ENCODE assay signal across 26 mouse cellular contexts in the genomic region with DNA sequence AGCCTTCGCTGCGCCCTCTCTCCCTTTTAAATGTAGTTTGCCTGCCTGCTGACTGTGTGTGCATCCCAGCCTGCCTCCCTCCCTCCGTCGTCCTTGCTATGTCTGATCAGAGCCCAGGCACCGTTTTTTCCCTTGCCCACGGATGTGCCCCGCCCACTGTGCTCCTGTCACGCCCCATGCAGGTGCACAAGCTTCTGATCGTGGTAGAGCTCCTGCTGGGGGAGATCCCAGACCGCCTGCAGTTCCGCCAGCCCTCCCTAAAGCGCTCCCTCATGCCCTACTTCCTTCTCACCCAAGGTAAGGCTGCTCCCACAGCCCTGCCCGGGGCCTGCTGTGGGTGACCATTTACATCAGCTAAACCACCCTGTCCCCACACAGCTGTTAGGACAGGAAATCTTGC. TPM values are rescaled to one million over a fixed set of nuclear protein-coding genes. Genes with fewer than 3 reads are reported as not detected.
DNase-seq lines count a peak whose midpoint lies in the region; ATAC-seq and TF ChIP-seq lines count a peak whose summit lies in the region.
"Had no signal": no experiment of that assay in that cellular context is flagged by ENCODE, and none has a peak within 500 bp of the region (broad histone marks: within the 10 kb centered on the region; RNA-seq: fewer than 3 reads in every experiment).

No protein-coding gene starts in this region.

- DNase-seq in cerebellum, adult 9-11 months: peak; percentile 22
- no peak for DNase-seq in cerebellum, adult 8-10 months
- DNase-seq in midbrain, embryonic 10.5 days (ENCODE audit: low spot score): no peak
- no peak for DNase-seq in midbrain, embryonic 11.5 days (ENCODE audit: low spot score, missing footprints)
- peak; percentile 42 for DNase-seq in stomach, postnatal 0 days (ENCODE audit: low spot score)
- peak; percentile 87 for DNase-seq in thymus, postnatal 4 days
- DNase-seq in adrenal gland, adult 18-20 months (ENCODE audit: low spot score in 2 of 2): no peak
- DNase-seq: adrenal gland, adult 2 months; cerebellum, adult 18-20 months; forebrain, postnatal 0 days; heart, postnatal 10 days; kidney, adult 11 months; liver; lung, adult 18-20 months had no signal

- no peaks in the 10 kb centered on the region for H3K9me3 ChIP-seq in midbrain, embryonic 10.5 days (replicated peaks)
- no peaks in the 10 kb centered on the region for H3K9me3 ChIP-seq in midbrain, embryonic 11.5 days (ENCODE audit: control insufficient read depth, low read length)
- no peaks in the 10 kb centered on the region for H3K9me3 ChIP-seq in stomach, postnatal 0 days (ENCODE audit: control insufficient read depth, low read length)
- H3K9me3 ChIP-seq in neural tube, embryonic 15.5 days (replicated peaks): no peaks in the 10 kb centered on the region
- H3K9me3 ChIP-seq: embryonic facial prominence, embryonic 13.5 days; G1E; hindbrain, embryonic 13.5 days; midbrain, embryonic 15.5 days had no signal

- H3K4me2 ChIP-seq in midbrain, embryonic 11.5 days: no peak overlapping the region
- no peak overlapping the region for H3K4me2 ChIP-seq in stomach, postnatal 0 days (replicated peaks; ENCODE audit: low read depth)
- no peak overlapping the region for H3K4me2 ChIP-seq in neural tube, embryonic 15.5 days
- H3K4me2 ChIP-seq: embryonic facial prominence, embryonic 13.5 days; hindbrain, embryonic 13.5 days; midbrain, embryonic 15.5 days had no signal

- no peak overlapping the region for H3K9ac ChIP-seq in midbrain, embryonic 11.5 days (ENCODE audit: low read length)
- H3K9ac ChIP-seq in stomach, postnatal 0 days (ENCODE audit: low read length): no peak overlapping the region
- H3K9ac ChIP-seq in neural tube, embryonic 15.5 days (replicated peaks): no peak overlapping the region
- H3K9ac ChIP-seq: embryonic facial prominence, embryonic 13.5 days; forebrain, postnatal 0 days; hindbrain, embryonic 13.5 days; midbrain, embryonic 15.5 days had no signal

- no peak overlapping the region for H3K27ac ChIP-seq in midbrain, embryonic 10.5 days (replicated peaks)
- no peak overlapping the region for H3K27ac ChIP-seq in midbrain, embryonic 11.5 days (ENCODE audit: low read depth, low read length)
- H3K27ac ChIP-seq in stomach, postnatal 0 days (replicated peaks): no peak overlapping the region
- H3K27ac ChIP-seq in neural tube, embryonic 15.5 days (replicated peaks): no peak overlapping the region
- H3K27ac ChIP-seq: embryonic facial prominence, embryonic 13.5 days; hindbrain, embryonic 13.5 days; macrophage; midbrain, embryonic 15.5 days had no signal

- no peaks in the 10 kb centered on the region for H3K27me3 ChIP-seq in midbrain, embryonic 10.5 days (ENCODE audit: low read depth, poor library complexity, severe bottlenecking)
- H3K27me3 ChIP-seq in midbrain, embryonic 11.5 days (ENCODE audit: control insufficient read depth, insufficient read depth, low read length): no peaks in the 10 kb centered on the region
- no peaks in the 10 kb centered on the region for H3K27me3 ChIP-seq in stomach, postnatal 0 days (ENCODE audit: control insufficient read depth, insufficient read depth, low read length)
- no peaks in the 10 kb centered on the region for H3K27me3 ChIP-seq in neural tube, embryonic 15.5 days (replicated peaks)
- H3K27me3 ChIP-seq: embryonic facial prominence, embryonic 13.5 days; hindbrain, embryonic 13.5 days; midbrain, embryonic 15.5 days had no signal

- H3K4me1 ChIP-seq in midbrain, embryonic 10.5 days: no peaks in the 10 kb centered on the region
- H3K4me1 ChIP-seq in midbrain, embryonic 11.5 days (ENCODE audit: control insufficient read depth, insufficient read depth, low read length): no peaks in the 10 kb centered on the region
- H3K4me1 ChIP-seq in stomach, postnatal 0 days (replicated peaks; ENCODE audit: control insufficient read depth, insufficient read depth): no peaks in the 10 kb centered on the region
- H3K4me1 ChIP-seq in neural tube, embryonic 15.5 days: no peaks in the 10 kb centered on the region
- H3K4me1 ChIP-seq: embryonic facial prominence, embryonic 13.5 days; hindbrain, embryonic 13.5 days; midbrain, embryonic 15.5 days had no signal

- no peak for TF ChIP-seq EP300 in stomach, postnatal 0 days (optimal IDR thresholded peaks at IDR 0.05)

- 0 out of 2 replicates have a peak overlapping the region, but pooled peaks have one; percentile 1 for H3K4me3 ChIP-seq in midbrain, embryonic 10.5 days
- H3K4me3 ChIP-seq in midbrain, embryonic 11.5 days (ENCODE audit: low read depth, low read length): no peak overlapping the region
- H3K4me3 ChIP-seq in stomach, postnatal 0 days (ENCODE audit: low read depth, low read length): no peak overlapping the region
- H3K4me3 ChIP-seq in neural tube, embryonic 15.5 days (replicated peaks): no peak overlapping the region
- H3K4me3 ChIP-seq: embryonic facial prominence, embryonic 13.5 days; hindbrain, embryonic 13.5 days; midbrain, embryonic 15.5 days had no signal

- no peak for TF ChIP-seq CTCF in stomach, postnatal 0 days (IDR thresholded peaks at IDR 0.05; ENCODE audit: low read depth)

- H3K36me3 ChIP-seq in midbrain, embryonic 10.5 days: peaks cover 90% of the 10 kb centered on the region
- peaks cover 28% of the 10 kb centered on the region for H3K36me3 ChIP-seq in midbrain, embryonic 11.5 days (ENCODE audit: control insufficient read depth, insufficient read depth, low read length)
- peaks cover 44% of the 10 kb centered on the region for H3K36me3 ChIP-seq in stomach, postnatal 0 days (ENCODE audit: control insufficient read depth, insufficient read depth, low read length)
- peaks cover 81% of the 10 kb centered on the region for H3K36me3 ChIP-seq in neural tube, embryonic 15.5 days

- WGBS in midbrain, embryonic 10.5 days: 82% methylated on average over 13 of the region's 13 CpGs
- WGBS in midbrain, embryonic 11.5 days: 81% methylated on average over 13 of the region's 13 CpGs
- 65% methylated on average over 13 of the region's 13 CpGs for WGBS in stomach, postnatal 0 days
- 74% methylated on average over 13 of the region's 13 CpGs for WGBS in neural tube, embryonic 15.5 days

- no peak for ATAC-seq in midbrain, embryonic 11.5 days (ENCODE audit: low FRiP score)
- no peak for ATAC-seq in stomach, postnatal 0 days (ENCODE audit: low FRiP score, low TSS enrichment)
- no peak for ATAC-seq in neural tube, embryonic 15.5 days (ENCODE audit: low FRiP score)
- ATAC-seq: forebrain, postnatal 0 days; midbrain, embryonic 15.5 days had no signal

RNA-seq across cellular contexts. Expression of gene Csf3, which starts 7.9 kb away (rescaled TPM):
- not detected in 2 replicates for polyA plus RNA-seq in midbrain, embryonic 10.5 days (2016; fragmentation: Nextera tagmentation; extraction: Ambion mirVana)
- not detected in 2 replicates for polyA plus RNA-seq in midbrain, embryonic 11.5 days (2014; fragmentation: Nextera tagmentation; extraction: Ambion mirVana)
- 0.08 and 0.11 TPM in 2 replicates for polyA plus RNA-seq in stomach, postnatal 0 days (2015; fragmentation: Nextera tagmentation; extraction: Ambion mirVana)
- not detected for total RNA-seq in adrenal gland, adult 18-20 months (2021)
- not detected in 2 replicates for polyA plus RNA-seq in neural tube, embryonic 15.5 days (2015; fragmentation: Nextera tagmentation; extraction: Ambion mirVana)
- total RNA-seq: adrenal gland, adult 2 months; common myeloid progenitor, adult 5-6 weeks; forebrain, postnatal 0 days; gastrocnemius, adult 18-20 months; heart, postnatal 10 days; left cerebral cortex, postnatal 36 days had no signal
- polyA plus RNA-seq: adrenal gland, adult 2 months; brain, embryonic 14.5 days; embryonic facial prominence, embryonic 13.5 days; forebrain, postnatal 0 days; G1E; hindbrain, embryonic 13.5 days; large intestine, adult 2 months; macrophage; midbrain, embryonic 15.5 days; stomach, embryonic 14.5 days had no signal

RNA-seq across cellular contexts. Expression of gene Psmd3, which starts 10.8 kb away (rescaled TPM):
- 246 and 258 TPM in 2 replicates for polyA plus RNA-seq in midbrain, embryonic 10.5 days (2016; fragmentation: Nextera tagmentation; extraction: Ambion mirVana)
- polyA plus RNA-seq in midbrain, embryonic 11.5 days (2014; fragmentation: Nextera tagmentation; extraction: Ambion mirVana): 142 and 155 TPM in 2 replicates
- 120 and 122 TPM in 2 replicates for polyA plus RNA-seq in stomach, postnatal 0 days (2015; fragmentation: Nextera tagmentation; extraction: Ambion mirVana)
- 100 to 1,000 TPM; 114 to 118 TPM for total RNA-seq in adrenal gland, adult 18-20 months (2021)
- 185 and 191 TPM in 2 replicates for polyA plus RNA-seq in neural tube, embryonic 15.5 days (2015; fragmentation: Nextera tagmentation; extraction: Ambion mirVana)

RNA-seq across cellular contexts. Expression of gene Gsdma, which starts 29.1 kb away (rescaled TPM):
- polyA plus RNA-seq in midbrain, embryonic 10.5 days (2016; fragmentation: Nextera tagmentation; extraction: Ambion mirVana): not detected in 2 replicates
- polyA plus RNA-seq in midbrain, embryonic 11.5 days (2014; fragmentation: Nextera tagmentation; extraction: Ambion mirVana): not detected in 2 replicates
- 79.6 and 83.7 TPM in 2 replicates for polyA plus RNA-seq in stomach, postnatal 0 days (2015; fragmentation: Nextera tagmentation; extraction: Ambion mirVana)
- not detected for total RNA-seq in adrenal gland, adult 18-20 months (2021)
- polyA plus RNA-seq in neural tube, embryonic 15.5 days (2015; fragmentation: Nextera tagmentation; extraction: Ambion mirVana): 0.06 TPM in 1 of 2 replicates, not detected in the other
- total RNA-seq: adrenal gland, adult 2 months; forebrain, postnatal 0 days; G1E; heart, postnatal 10 days; left cerebral cortex, postnatal 36 days had no signal
- polyA plus RNA-seq: adrenal gland, adult 2 months; brain, embryonic 14.5 days; macrophage; midbrain, embryonic 15.5 days had no signal

RNA-seq across cellular contexts. Expression of gene Med24, which starts 36.0 kb away (rescaled TPM):
- 74.1 and 82.2 TPM in 2 replicates for polyA plus RNA-seq in midbrain, embryonic 10.5 days (2016; fragmentation: Nextera tagmentation; extraction: Ambion mirVana)
- 66.1 and 67.1 TPM in 2 replicates for polyA plus RNA-seq in midbrain, embryonic 11.5 days (2014; fragmentation: Nextera tagmentation; extraction: Ambion mirVana)
- 16.5 and 18.7 TPM in 2 replicates for polyA plus RNA-seq in stomach, postnatal 0 days (2015; fragmentation: Nextera tagmentation; extraction: Ambion mirVana)
- total RNA-seq in adrenal gland, adult 18-20 months (2021): 10 to 100 TPM; 46.1 to 49.2 TPM
- polyA plus RNA-seq in neural tube, embryonic 15.5 days (2015; fragmentation: Nextera tagmentation; extraction: Ambion mirVana): 59.6 and 60.9 TPM in 2 replicates

RNA-seq across cellular contexts. Expression of gene Gsdma2, which starts 46.6 kb away (rescaled TPM):
- polyA plus RNA-seq in midbrain, embryonic 10.5 days (2016; fragmentation: Nextera tagmentation; extraction: Ambion mirVana): not detected in 2 replicates
- polyA plus RNA-seq in midbrain, embryonic 11.5 days (2014; fragmentation: Nextera tagmentation; extraction: Ambion mirVana): not detected in 2 replicates
- 81.0 and 91.9 TPM in 2 replicates for polyA plus RNA-seq in stomach, postnatal 0 days (2015; fragmentation: Nextera tagmentation; extraction: Ambion mirVana)
- 1 to 10 TPM in 1 of 2 experiments, under 1 TPM in 1; 0.89 to 1.1 TPM for total RNA-seq in adrenal gland, adult 18-20 months (2021)
- polyA plus RNA-seq in neural tube, embryonic 15.5 days (2015; fragmentation: Nextera tagmentation; extraction: Ambion mirVana): 0.14 and 0.15 TPM in 2 replicates
- total RNA-seq: common myeloid progenitor, adult 5-6 weeks; forebrain, postnatal 0 days; left cerebral cortex, postnatal 36 days had no signal
- polyA plus RNA-seq: brain, embryonic 14.5 days; embryonic facial prominence, embryonic 13.5 days; G1E; macrophage; midbrain, embryonic 15.5 days; stomach, embryonic 14.5 days had no signal

Comparison
In these comparisons a context has a peak if more than half of its experiments do, and no peak if none do; other contexts are left out.
1. DNase-seq: peak in cerebellum, adult 9-11 months (single experiment), stomach, postnatal 0 days (single experiment) and thymus, postnatal 4 days (single experiment); none in cerebellum, adult 8-10 months (single experiment), midbrain, embryonic 10.5 days (single experiment), midbrain, embryonic 11.5 days (single experiment) and adrenal gland, adult 18-20 months (0 of 2).
2. RNA of gene Gsdma, which starts 29.1 kb away (polyA plus RNA-seq): 79.6 to 83.7 TPM in stomach, postnatal 0 days; 0.06 TPM in neural tube, embryonic 15.5 days, not detected in midbrain, embryonic 10.5 days and not detected in midbrain, embryonic 11.5 days; every median in the first group is over 10 times any median in the second.